ENCODE assay signal across 10 mouse cellular contexts in genomic region chr7:27371715-27372462, GRCm38 (mm10). TPM values are rescaled to one million over a fixed set of nuclear protein-coding genes. Genes with fewer than 3 reads are reported as not detected.
DNase-seq lines count a peak whose midpoint lies in the region; ATAC-seq and TF ChIP-seq lines count a peak whose summit lies in the region.
"Had no signal": no experiment of that assay in that cellular context is flagged by ENCODE, and none has a peak within 500 bp of the region (broad histone marks: within the 10 kb centered on the region; RNA-seq: fewer than 3 reads in every experiment).

No protein-coding gene starts in this region.

- H3K27me3 ChIP-seq in heart, adult 2 months (ENCODE audit: control insufficient read depth, insufficient read depth, low read length), result peaks cover 26% of the 10 kb centered on the region
- H3K27me3 ChIP-seq in midbrain, embryonic 11.5 days (ENCODE audit: control insufficient read depth, insufficient read depth, low read length), result peaks cover 84% of the 10 kb centered on the region
- peaks cover 87% of the 10 kb centered on the region for H3K27me3 ChIP-seq in midbrain, postnatal 0 days (ENCODE audit: insufficient read depth, low read length)
- peaks cover 100% of the 10 kb centered on the region for H3K27me3 ChIP-seq in limb, embryonic 10.5 days (ENCODE audit: low read depth, poor library complexity, severe bottlenecking)
- H3K27me3 ChIP-seq in stomach, postnatal 0 days (ENCODE audit: control insufficient read depth, insufficient read depth, low read length), result peaks cover 20% of the 10 kb centered on the region; the same call in 1 of the 2 replicates

- H3K36me3 ChIP-seq in heart, adult 2 months (ENCODE audit: control insufficient read depth, insufficient read depth, low read length), result no peaks in the 10 kb centered on the region
- no peaks in the 10 kb centered on the region for H3K36me3 ChIP-seq in midbrain, embryonic 11.5 days (ENCODE audit: control insufficient read depth, insufficient read depth, low read length)
- H3K36me3 ChIP-seq in midbrain, postnatal 0 days (ENCODE audit: insufficient read depth, low read length), result peaks cover 47% of the 10 kb centered on the region
- no peaks in the 10 kb centered on the region for H3K36me3 ChIP-seq in limb, embryonic 10.5 days
- no peaks in the 10 kb centered on the region for H3K36me3 ChIP-seq in stomach, postnatal 0 days (ENCODE audit: control insufficient read depth, insufficient read depth, low read length)

- no peak overlapping the region for H3K4me3 ChIP-seq in heart, adult 2 months
- H3K4me3 ChIP-seq in midbrain, embryonic 11.5 days (ENCODE audit: low read depth, low read length), result peak overlapping the region; percentile 7; the same call in 1 of the 2 replicates
- H3K4me3 ChIP-seq in midbrain, postnatal 0 days (ENCODE audit: low read depth, low read length), result no peak overlapping the region
- H3K4me3 ChIP-seq in limb, embryonic 10.5 days, result peak overlapping the region; percentile 32
- peak overlapping the region; percentile 20 for H3K4me3 ChIP-seq in stomach, postnatal 0 days (ENCODE audit: low read depth, low read length)

- intact Hi-C loops in heart, adult 2 months (cut with DNase I), result no loop called here

- no peaks in the 10 kb centered on the region; the same call in 1 of the 2 replicates for H3K9me3 ChIP-seq in midbrain, embryonic 11.5 days (ENCODE audit: control insufficient read depth, low read length)
- no peaks in the 10 kb centered on the region for H3K9me3 ChIP-seq in midbrain, postnatal 0 days (ENCODE audit: low read length)
- H3K9me3 ChIP-seq in limb, embryonic 10.5 days (replicated peaks), result peaks cover 5% of the 10 kb centered on the region; the same call in 1 of the 2 replicates
- H3K9me3 ChIP-seq in stomach, postnatal 0 days (ENCODE audit: control insufficient read depth, low read length), result no peaks in the 10 kb centered on the region

- no peak for TF ChIP-seq POLR2A in heart, adult 2 months (IDR thresholded peaks at IDR 0.05; ENCODE audit: insufficient read depth, low read depth, low read length)

- peak overlapping the region; percentile 18; the same call in 1 of the 2 replicates for H3K9ac ChIP-seq in heart, adult 2 months (ENCODE audit: low read depth, low read length)
- no peak overlapping the region for H3K9ac ChIP-seq in midbrain, embryonic 11.5 days (ENCODE audit: low read length)
- H3K9ac ChIP-seq in midbrain, postnatal 0 days (replicated peaks; ENCODE audit: low read length, poor library complexity, severe bottlenecking), result no peak overlapping the region
- H3K9ac ChIP-seq in stomach, postnatal 0 days (ENCODE audit: low read length), result peak overlapping the region; percentile 31; the same call in 1 of the 2 replicates

- no peak for TF ChIP-seq CTCF in heart, adult 2 months (IDR thresholded peaks at IDR 0.05)
- no peak for TF ChIP-seq CTCF in midbrain, postnatal 0 days (IDR thresholded peaks at IDR 0.05)
- TF ChIP-seq CTCF in stomach, postnatal 0 days (IDR thresholded peaks at IDR 0.05; ENCODE audit: low read depth), result no peak; the same call in 1 of the 2 replicates

- no peak for DNase-seq in heart, adult 2 months
- DNase-seq in heart, adult 9 months (ENCODE audit: low spot score in 2 of 2), result no peak
- DNase-seq in midbrain, embryonic 11.5 days (ENCODE audit: low spot score, missing footprints), result peak; percentile 85
- DNase-seq in midbrain, postnatal 0 days (ENCODE audit: low spot score), result no peak
- peak; percentile 52 for DNase-seq in limb, embryonic 10.5 days (ENCODE audit: low spot score)
- DNase-seq in stomach, postnatal 0 days (ENCODE audit: low spot score), result peak; percentile 26
- no peak for DNase-seq in layer of hippocampus, postnatal 14 days (ENCODE audit: low spot score in 2 of 2)

- WGBS in heart, adult 2 months, result 8% methylated on average over 44 of the region's 44 CpGs
- 7% methylated on average over 44 of the region's 44 CpGs for WGBS in midbrain, embryonic 11.5 days
- WGBS in midbrain, postnatal 0 days, result 25% methylated on average over 44 of the region's 44 CpGs
- WGBS in limb, embryonic 10.5 days, result 5% methylated on average over 44 of the region's 44 CpGs
- 6% methylated on average over 44 of the region's 44 CpGs for WGBS in stomach, postnatal 0 days

- no peak for TF ChIP-seq EP300 in heart, adult 2 months (IDR thresholded peaks at IDR 0.05; ENCODE audit: insufficient read depth, low read depth, low read length)
- no peak for TF ChIP-seq EP300 in stomach, postnatal 0 days (optimal IDR thresholded peaks at IDR 0.05)

- H3K4me2 ChIP-seq in midbrain, embryonic 11.5 days, result peak overlapping the region; percentile 23; the same call in 1 of the 2 replicates
- H3K4me2 ChIP-seq in midbrain, postnatal 0 days (ENCODE audit: low read depth, low read length, poor library complexity, severe bottlenecking), result no peak overlapping the region
- H3K4me2 ChIP-seq in stomach, postnatal 0 days (replicated peaks; ENCODE audit: low read depth), result peak overlapping the region; percentile 44

- ATAC-seq in midbrain, embryonic 11.5 days (ENCODE audit: low FRiP score), result no peak
- no peak for ATAC-seq in midbrain, postnatal 0 days (ENCODE audit: low FRiP score)
- 0 out of 2 replicates have a peak, but pooled peaks have one; percentile 34 for ATAC-seq in stomach, postnatal 0 days (ENCODE audit: low FRiP score, low TSS enrichment)
- ATAC-seq in erythroid progenitor cell, adult 5-6 weeks (replicated peaks; ENCODE audit: low FRiP score, poor library complexity, severe bottlenecking), result no peak

- no peak overlapping the region for H3K27ac ChIP-seq in heart, adult 2 months
- no peak overlapping the region for H3K27ac ChIP-seq in midbrain, embryonic 11.5 days (ENCODE audit: low read depth, low read length)
- H3K27ac ChIP-seq in midbrain, postnatal 0 days (ENCODE audit: low read depth, low read length), result no peak overlapping the region
- H3K27ac ChIP-seq in limb, embryonic 10.5 days, result no peak overlapping the region
- no peak overlapping the region for H3K27ac ChIP-seq in stomach, postnatal 0 days (replicated peaks)

- no peaks in the 10 kb centered on the region for H3K4me1 ChIP-seq in heart, adult 2 months (ENCODE audit: control insufficient read depth, insufficient read depth, low read length)
- H3K4me1 ChIP-seq in midbrain, embryonic 11.5 days (ENCODE audit: control insufficient read depth, insufficient read depth, low read length), result no peaks in the 10 kb centered on the region
- no peaks in the 10 kb centered on the region for H3K4me1 ChIP-seq in midbrain, postnatal 0 days (ENCODE audit: insufficient read depth, low read length)
- peaks cover 20% of the 10 kb centered on the region for H3K4me1 ChIP-seq in limb, embryonic 10.5 days
- no peaks in the 10 kb centered on the region for H3K4me1 ChIP-seq in stomach, postnatal 0 days (replicated peaks; ENCODE audit: control insufficient read depth, insufficient read depth)

- H3K79me2 ChIP-seq in heart, adult 2 months (replicated peaks; ENCODE audit: control insufficient read depth, insufficient read depth, low read length), result no peaks in the 10 kb centered on the region

RNA-seq across cellular contexts. Expression of gene Gm20479, which starts 14.7 kb away (rescaled TPM):
- total RNA-seq in heart, adult 2 months (2021), result under 1 TPM in 1 of 2 experiments, not detected in 1; 0.52 TPM
- not detected in 2 replicates for polyA plus RNA-seq in heart, adult 2 months (2012; rRNA removed)
- polyA plus RNA-seq in midbrain, embryonic 11.5 days (2014; fragmentation: Nextera tagmentation; extraction: Ambion mirVana), result not detected in 2 replicates
- not detected in 2 replicates for total RNA-seq in midbrain, postnatal 0 days (2014; rRNA removed)
- polyA plus RNA-seq in midbrain, postnatal 0 days (2015; fragmentation: Nextera tagmentation; extraction: Ambion mirVana), result not detected in 2 replicates
- not detected in 2 replicates for polyA plus RNA-seq in limb, embryonic 10.5 days (2016; fragmentation: Nextera tagmentation; extraction: Ambion mirVana)
- 0.28 and 0.57 TPM in 2 replicates for polyA plus RNA-seq in stomach, postnatal 0 days (2015; fragmentation: Nextera tagmentation; extraction: Ambion mirVana)
- not detected for total RNA-seq in layer of hippocampus, postnatal 14 days (2021)
- total RNA-seq in erythroid progenitor cell, adult 5-6 weeks (2015; ENCODE audit: low replicate concordance), result 8.0 TPM in 1 of 2 replicates, not detected in the other
- not detected in 2 replicates for total RNA-seq in erythroid progenitor cell, adult 5-6 weeks (2017; ENCODE audit: low replicate concordance)
- total RNA-seq: layer of hippocampus, adult 8-10 months had no signal
- polyA plus RNA-seq: frontal cortex, adult 2 months had no signal

RNA-seq across cellular contexts. Expression of gene Shkbp1, which starts 16.1 kb away (rescaled TPM):
- total RNA-seq in heart, adult 2 months (2021), result 1 to 10 TPM; 4.6 to 7.1 TPM
- polyA plus RNA-seq in heart, adult 2 months (2012; rRNA removed), result 17.3 and 20.2 TPM in 2 replicates
- 45.9 and 50.7 TPM in 2 replicates for polyA plus RNA-seq in midbrain, embryonic 11.5 days (2014; fragmentation: Nextera tagmentation; extraction: Ambion mirVana)
- 36.3 and 42.7 TPM in 2 replicates for total RNA-seq in midbrain, postnatal 0 days (2014; rRNA removed)
- polyA plus RNA-seq in midbrain, postnatal 0 days (2015; fragmentation: Nextera tagmentation; extraction: Ambion mirVana), result 24.1 and 25.1 TPM in 2 replicates
- 46.1 and 61.2 TPM in 2 replicates for polyA plus RNA-seq in limb, embryonic 10.5 days (2016; fragmentation: Nextera tagmentation; extraction: Ambion mirVana)
- polyA plus RNA-seq in stomach, postnatal 0 days (2015; fragmentation: Nextera tagmentation; extraction: Ambion mirVana), result 26.3 and 27.3 TPM in 2 replicates
- total RNA-seq in layer of hippocampus, postnatal 14 days (2021), result 10 to 100 TPM; 24.7 to 26.2 TPM
- 11.5 and 20.5 TPM in 2 replicates for total RNA-seq in erythroid progenitor cell, adult 5-6 weeks (2015; ENCODE audit: low replicate concordance)
- total RNA-seq in erythroid progenitor cell, adult 5-6 weeks (2017; ENCODE audit: low replicate concordance), result 4.7 and 5.1 TPM in 2 replicates

RNA-seq across cellular contexts. Expression of gene Ltbp4, which starts 34.4 kb away (rescaled TPM):
- total RNA-seq in heart, adult 2 months (2021), result 100 to 1,000 TPM; 187 to 221 TPM
- 349 and 374 TPM in 2 replicates for polyA plus RNA-seq in heart, adult 2 months (2012; rRNA removed)
- polyA plus RNA-seq in midbrain, embryonic 11.5 days (2014; fragmentation: Nextera tagmentation; extraction: Ambion mirVana), result 2.9 and 5.8 TPM in 2 replicates
- total RNA-seq in midbrain, postnatal 0 days (2014; rRNA removed), result 25.3 and 44.3 TPM in 2 replicates
- 13.6 and 16.0 TPM in 2 replicates for polyA plus RNA-seq in midbrain, postnatal 0 days (2015; fragmentation: Nextera tagmentation; extraction: Ambion mirVana)
- polyA plus RNA-seq in limb, embryonic 10.5 days (2016; fragmentation: Nextera tagmentation; extraction: Ambion mirVana), result 6.7 and 10.6 TPM in 2 replicates
- polyA plus RNA-seq in stomach, postnatal 0 days (2015; fragmentation: Nextera tagmentation; extraction: Ambion mirVana), result 81.0 and 94.8 TPM in 2 replicates
- 10 to 100 TPM; 55.0 to 55.3 TPM for total RNA-seq in layer of hippocampus, postnatal 14 days (2021)
- not detected in 2 replicates for total RNA-seq in erythroid progenitor cell, adult 5-6 weeks (2015; ENCODE audit: low replicate concordance)
- total RNA-seq in erythroid progenitor cell, adult 5-6 weeks (2017; ENCODE audit: low replicate concordance), result 0.61 TPM in 1 of 2 replicates, not detected in the other

Comparison
In these comparisons a context has a peak if more than half of its experiments do, and no peak if none do; other contexts are left out.
1. DNase-seq: peak in midbrain, embryonic 11.5 days (single experiment), limb, embryonic 10.5 days (single experiment) and stomach, postnatal 0 days (single experiment); none in heart, adult 2 months (0 of 2), heart, adult 9 months (0 of 2), midbrain, postnatal 0 days (single experiment) and layer of hippocampus, postnatal 14 days (0 of 2).
2. H3K4me3 ChIP-seq: peak in midbrain, embryonic 11.5 days (single experiment), limb, embryonic 10.5 days (single experiment) and stomach, postnatal 0 days (single experiment); none in heart, adult 2 months (single experiment) and midbrain, postnatal 0 days (single experiment).
3. H3K9ac ChIP-seq: peak in heart, adult 2 months (single experiment) and stomach, postnatal 0 days (single experiment); none in midbrain, embryonic 11.5 days (single experiment) and midbrain, postnatal 0 days (single experiment).